Mouse (Mus musculus): ENCODE measurements around the gene Ndufb8.

DNA sequence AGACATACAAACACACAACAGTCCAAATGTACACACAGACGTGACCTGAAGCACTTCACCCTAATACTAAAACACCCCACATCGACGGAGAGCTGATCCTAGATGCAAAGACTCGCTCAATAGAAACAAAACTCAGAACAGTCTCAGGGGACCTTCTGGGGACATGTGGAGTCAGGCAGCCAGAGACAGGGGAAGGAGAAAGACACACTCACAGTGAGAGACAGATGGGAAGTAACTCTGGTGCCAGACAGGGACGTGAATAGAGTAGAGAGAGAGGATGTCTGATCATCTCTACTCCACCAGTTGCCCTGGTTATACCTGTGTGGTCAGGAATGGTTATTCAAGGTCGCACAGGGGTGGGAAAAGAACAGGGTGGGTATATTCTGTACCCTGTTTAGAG lies 36.4 kb upstream of the Ndufb8 start:
- no peak for TF ChIP-seq POLR2A (IDR thresholded peaks at IDR 0.05; ENCODE audit: insufficient read length, low read depth)
- no peak for TF ChIP-seq MYOG (IDR thresholded peaks at IDR 0.05; ENCODE audit: control insufficient read depth in 1 of 3, insufficient read depth in 1 of 3, insufficient read length in 2 of 3, low read depth in 2 of 3)
- TF ChIP-seq TCF12 (IDR thresholded peaks at IDR 0.05; ENCODE audit: insufficient read depth, poor library complexity, severe bottlenecking) = no peak
- no peak for TF ChIP-seq POLR2AphosphoS2 (IDR thresholded peaks at IDR 0.05; ENCODE audit: insufficient read length, low read depth)
- no peak for TF ChIP-seq E2F4 (IDR thresholded peaks at IDR 0.05; ENCODE audit: insufficient read depth)
- TF ChIP-seq USF1 (IDR thresholded peaks at IDR 0.05; ENCODE audit: low read depth) = no peak
